In genomic region chr10:85013464-85013863, GRCm38 (mm10) we compare ENCODE assay signal across 10 mouse cellular contexts.
DNase-seq lines count a peak whose midpoint lies in the region; ATAC-seq lines count a peak whose summit lies in the region.
"Had no signal": no experiment of that assay in that cellular context is flagged by ENCODE, and none has a peak within 500 bp of the region (broad histone marks: within the 10 kb centered on the region; RNA-seq: fewer than 3 reads in every experiment).

No protein-coding gene starts in this region.

- no peaks in the 10 kb centered on the region for H3K9me3 ChIP-seq in liver, embryonic 12.5 days (replicated peaks)
- H3K9me3 ChIP-seq in forebrain, embryonic 10.5 days = no peaks in the 10 kb centered on the region

- WGBS in liver, embryonic 12.5 days (ENCODE audit: insufficient replicate concordance) = 8% methylated on average over 1 of the region's 1 CpGs
- 14% methylated on average over 1 of the region's 1 CpGs for WGBS in forebrain, embryonic 10.5 days

- DNase-seq in liver = peak; percentile 42
- peak; percentile 61 for DNase-seq in adrenal gland, postnatal 14 days
- peak; percentile 58 for DNase-seq in forebrain, embryonic 10.5 days (ENCODE audit: extremely low spot score, low spot score)
- peak; percentile 64 for DNase-seq in kidney, postnatal 10 days
- DNase-seq in lung, postnatal 25 days (ENCODE audit: low spot score) = peak; percentile 37
- DNase-seq in retina, postnatal 7 days (ENCODE audit: low read depth, low spot score) = peak; percentile 17
- DNase-seq in gastrocnemius, postnatal 25 days = no peak

- ATAC-seq in liver, embryonic 12.5 days = no peak; the same call in 1 of the 2 replicates

- no peak overlapping the region for H3K9ac ChIP-seq in liver, embryonic 12.5 days

- H3K27ac ChIP-seq in liver, embryonic 12.5 days = no peak overlapping the region
- H3K27ac ChIP-seq in forebrain, embryonic 10.5 days = peak overlapping the region; percentile 54
- H3K27ac ChIP-seq: macrophage had no signal

- H3K4me3 ChIP-seq in liver, embryonic 12.5 days = no peak overlapping the region
- H3K4me3 ChIP-seq in forebrain, embryonic 10.5 days = no peak overlapping the region
- H3K4me3 ChIP-seq: erythroblast, embryonic 14.5 days had no signal

- no peak overlapping the region for H3K4me2 ChIP-seq in liver, embryonic 12.5 days

- peaks cover 32% of the 10 kb centered on the region for H3K36me3 ChIP-seq in liver, embryonic 12.5 days
- H3K36me3 ChIP-seq in forebrain, embryonic 10.5 days (replicated peaks) = peaks cover 55% of the 10 kb centered on the region

- no peaks in the 10 kb centered on the region for H3K27me3 ChIP-seq in liver, embryonic 12.5 days (replicated peaks)
- H3K27me3 ChIP-seq in forebrain, embryonic 10.5 days (ENCODE audit: poor library complexity, severe bottlenecking) = peaks cover 90% of the 10 kb centered on the region

- peaks cover 11% of the 10 kb centered on the region for H3K4me1 ChIP-seq in liver, embryonic 12.5 days
- H3K4me1 ChIP-seq in forebrain, embryonic 10.5 days = peaks cover 43% of the 10 kb centered on the region
